Mouse (Mus musculus) left cerebral cortex, postnatal 14 days (tissue): ENCODE measurements around the gene Rnf31. TPM values are rescaled to one million over a fixed set of nuclear protein-coding genes. Genes with fewer than 3 reads are reported as not detected.

ENCODE experiments used
- DNase-seq, 2 experiments: peaks; one replicate each; pipeline ENCODE4 v3.0.0; 2021 to 2022; ENCODE audit warnings: low spot score in 2 of 2, mixed read lengths in 1 of 2
- intact Hi-C: fragments of 180-260 bp; cut with DNase I; formaldehyde crosslinking; loops from one replicate; pipeline ENCODE4 v1.15.1; 2025
- total RNA-seq, 2 experiments: library from RNA; stranded (reverse); gene quantifications; 2 replicates each; pipeline ENCODE4 v1.2.3; 2021

The Rnf31 gene
- total RNA-seq, 2 experiments from 2014 or later: 26.0 to 29.5 TPM

DNA sequence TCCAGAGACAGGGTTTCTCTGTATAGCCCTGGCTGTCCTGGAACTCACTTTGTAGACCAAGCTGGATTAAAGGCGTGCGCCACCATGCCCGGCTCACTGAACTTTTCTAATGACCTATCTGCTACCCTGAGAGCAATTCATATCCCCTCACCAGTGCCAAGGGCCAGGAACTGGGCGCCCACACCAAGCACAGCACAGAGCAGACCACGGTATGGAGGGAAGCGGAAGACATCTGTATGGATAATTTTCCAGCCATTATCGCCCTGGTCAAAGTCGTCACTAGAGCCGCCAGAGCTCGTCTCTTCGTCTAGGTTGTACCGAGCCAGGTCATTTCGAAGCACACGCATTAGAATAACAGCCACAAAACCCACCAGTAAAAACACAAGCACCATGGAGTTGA, 49.3 kb downstream of the Rnf31 start:
- intact Hi-C loops: no loop called here
- no peak for DNase-seq

DNA sequence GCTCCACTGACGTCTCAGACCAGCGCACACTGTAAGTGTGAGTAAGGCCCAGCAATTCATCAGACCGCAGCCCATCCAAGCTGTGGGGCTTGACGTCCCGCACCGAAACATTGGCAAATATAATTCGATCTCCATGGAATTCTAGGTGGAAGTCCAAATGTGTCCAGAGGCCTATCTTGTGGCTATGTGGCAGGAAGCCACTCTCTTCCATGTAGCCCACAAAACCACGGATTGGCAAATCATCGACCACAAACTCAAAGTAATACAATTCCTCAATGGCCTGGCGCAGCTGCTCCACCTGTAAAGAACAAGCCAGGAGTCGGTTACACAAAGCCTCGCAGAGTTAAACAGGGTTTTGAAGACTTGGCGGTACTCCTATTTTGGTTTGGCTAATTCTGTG, 49.8 kb downstream of the Rnf31 start:
- intact Hi-C loops: no loop called here
- no peak for DNase-seq

DNA sequence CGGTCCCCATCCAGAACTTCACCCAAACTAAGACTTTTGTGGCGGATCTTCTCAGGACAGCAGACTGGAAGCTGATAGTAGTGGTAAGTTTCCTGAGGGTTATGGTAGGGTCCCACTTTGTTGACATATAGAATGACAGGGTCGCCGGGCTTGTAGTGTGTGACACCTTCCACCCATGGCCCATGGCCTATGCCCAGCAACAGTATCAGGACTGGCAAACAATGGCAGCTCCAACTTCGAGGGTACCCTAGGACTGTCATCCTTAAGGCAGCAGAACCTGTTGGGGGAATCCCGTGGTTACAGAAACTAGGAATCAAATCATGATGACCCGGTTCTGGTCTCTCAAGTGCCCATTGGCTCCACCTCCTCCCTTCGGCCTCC, 51.2 kb downstream of the Rnf31 start:
- intact Hi-C loops: no loop called here
- no peak for DNase-seq

GRCm38 (mm10) chr14:55643060-55643907, 51.8 kb downstream of the Rnf31 start, which contains the start of gene Tm9sf1:
Tm9sf1 (minus strand) TSS chr14:55643806.
- DNase-seq: peak; percentile 70 to 81
- intact Hi-C loops: no loop called here

DNA sequence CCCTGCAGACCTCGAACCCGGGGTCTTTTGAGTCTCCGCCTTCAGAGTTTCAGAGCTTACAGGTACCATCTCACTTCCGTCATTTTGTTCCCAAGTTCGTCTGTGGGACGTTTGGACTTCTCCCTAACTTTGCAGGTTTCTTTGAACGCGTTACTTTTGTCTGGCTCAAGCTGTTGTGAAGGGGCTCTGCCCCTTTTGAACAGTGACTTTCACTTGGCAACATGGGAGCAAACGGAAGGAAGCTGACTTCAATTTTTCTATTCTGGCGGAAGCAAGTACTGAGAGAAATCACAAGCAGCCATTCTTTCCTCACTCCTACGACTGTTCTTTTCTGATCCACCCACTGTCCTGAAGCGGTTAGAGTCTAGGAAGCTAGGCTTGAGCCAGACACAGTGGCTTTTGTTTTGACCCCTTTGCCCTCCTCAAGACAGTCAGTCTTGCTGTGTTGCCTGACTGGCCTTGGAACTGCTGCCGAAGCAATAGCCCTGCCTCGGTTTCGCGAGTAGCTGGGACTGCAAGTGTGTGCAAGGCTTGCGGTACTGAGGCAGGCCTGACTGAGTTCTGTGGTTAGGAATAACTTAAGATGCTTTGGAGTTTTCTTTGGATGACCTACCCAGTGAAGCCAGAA, 52.9 kb downstream of the Rnf31 start:
- DNase-seq: no peak
- intact Hi-C loops: no loop called here

GRCm38 (mm10) chr14:55649884-55650283, 58.4 kb downstream of the Rnf31 start, which contains the start of gene Tssk4:
Tssk4 (plus strand) TSS chr14:55650184.
- no peak for DNase-seq
- intact Hi-C loops: no loop called here

- DNase-seq: no peak
- intact Hi-C loops: no loop called here
Observed at GRCm38 (mm10) chr14:55651528-55651927, 60.0 kb downstream of the Rnf31 start.

Other genes starting within 250 kb of the Rnf31 start
- gene Dhrs4, start 113.0 kb upstream of the Rnf31 start, total RNA-seq: 10 to 100 TPM; 11.7 to 16.0 TPM
- gene Carmil3, start 101.1 kb upstream of the Rnf31 start, total RNA-seq: 10 to 100 TPM; 53.5 to 70.2 TPM
- 100 to 1,000 TPM; 184 to 205 TPM for gene Cpne6, start 81.3 kb upstream of the Rnf31 start, total RNA-seq
- gene Nrl, start 66.7 kb upstream of the Rnf31 start, total RNA-seq: under 1 TPM; 0.33 to 0.61 TPM
- 10 to 100 TPM; 18.6 to 19.5 TPM for gene Pck2, start 51.4 kb upstream of the Rnf31 start, total RNA-seq
- gene Dcaf11, start 31.7 kb upstream of the Rnf31 start, total RNA-seq: 10 to 100 TPM; 75.3 to 78.4 TPM
- not detected for gene A730061H03Rik, start 31.3 kb upstream of the Rnf31 start, total RNA-seq
- gene Fitm1, start 16.1 kb upstream of the Rnf31 start, total RNA-seq: not detected
- 10 to 100 TPM; 44.9 to 56.5 TPM for gene Psme1, start 13.6 kb upstream of the Rnf31 start, total RNA-seq
- gene Emc9, start 6.4 kb upstream of the Rnf31 start, total RNA-seq: 10 to 100 TPM; 38.7 to 45.5 TPM
- gene Psme2, start 595 bp upstream of the Rnf31 start, total RNA-seq: 10 to 100 TPM; 48.1 to 49.0 TPM
- 1 to 10 TPM; 8.0 to 8.4 TPM for gene Irf9, start 11.9 kb downstream of the Rnf31 start, total RNA-seq
- 1 to 10 TPM; 2.1 to 3.4 TPM for gene Rec8, start 26.3 kb downstream of the Rnf31 start, total RNA-seq
- 100 to 1,000 TPM; 123 to 171 TPM for gene Ipo4, start 44.2 kb downstream of the Rnf31 start, total RNA-seq
- gene Gm49378, start 46.2 kb downstream of the Rnf31 start, total RNA-seq: 1 to 10 TPM; 4.8 to 8.1 TPM
- 10 to 100 TPM; 42.1 to 42.2 TPM for gene Tm9sf1, start 52.1 kb downstream of the Rnf31 start, total RNA-seq
- under 1 TPM; 0.74 to 0.92 TPM for gene Tssk4, start 58.5 kb downstream of the Rnf31 start, total RNA-seq
- gene Mdp1, start 68.8 kb downstream of the Rnf31 start, total RNA-seq: 10 to 100 TPM; 37.8 to 42.6 TPM
- 10 to 100 TPM; 22.7 to 24.6 TPM for gene Gmpr2, start 80.2 kb downstream of the Rnf31 start, total RNA-seq
- gene Nedd8, start 80.4 kb downstream of the Rnf31 start, total RNA-seq: 100 to 1,000 TPM; 305 to 339 TPM
- gene Tinf2, start 90.1 kb downstream of the Rnf31 start, total RNA-seq: 10 to 100 TPM; 14.8 to 16.0 TPM
- under 1 TPM in 1 of 2 experiments, not detected in 1; 0.25 TPM for gene Tgm1, start 122.2 kb downstream of the Rnf31 start, total RNA-seq
- gene Rabggta, start 130.6 kb downstream of the Rnf31 start, total RNA-seq: 10 to 100 TPM; 44.2 to 45.4 TPM
- gene Dhrs1, start 154.0 kb downstream of the Rnf31 start, total RNA-seq: 100 to 1,000 TPM in 1 of 2 experiments, 10 to 100 TPM in 1; 99.8 to 104 TPM
- gene Nop9, start 154.0 kb downstream of the Rnf31 start, total RNA-seq: 10 to 100 TPM; 13.4 to 13.9 TPM
- gene Cideb, start 166.8 kb downstream of the Rnf31 start, total RNA-seq: under 1 TPM; 0.68 to 0.93 TPM
- gene Ltb4r2, start 169.7 kb downstream of the Rnf31 start, total RNA-seq: under 1 TPM; 0.22 to 0.42 TPM
- gene Ltb4r1, start 174.3 kb downstream of the Rnf31 start, total RNA-seq: under 1 TPM; 0.24 to 0.40 TPM
- 1 to 10 TPM; 5.1 to 6.6 TPM for gene Adcy4, start 192.4 kb downstream of the Rnf31 start, total RNA-seq
- gene Ripk3, start 197.2 kb downstream of the Rnf31 start, total RNA-seq: 1 to 10 TPM in 1 of 2 experiments, under 1 TPM in 1; 0.83 to 1.0 TPM
- 1 to 10 TPM; 3.0 to 4.0 TPM for gene Nfatc4, start 231.4 kb downstream of the Rnf31 start, total RNA-seq